Mouse (Mus musculus) embryonic facial prominence, embryonic 11.5 days (tissue): Measurements from ENCODE around the gene Per1. TPM values are rescaled to one million over a fixed set of nuclear protein-coding genes. Genes with fewer than 3 reads are reported as not detected.

Experiments
- ATAC-seq: fragments of 200-750 bp; cut with Nextera tagmentation; replicated peaks from 2 replicates; pipeline ENCODE4 v1.8.0; 2017; ENCODE audit warnings: low read depth; ENCODE audit not compliant: insufficient number of reproducible peaks, low FRiP score, low TSS enrichment
- DNase-seq: peaks from one replicate; pipeline ENCODE4 v3.0.0-alpha.2; 2015; ENCODE audit warnings: low spot score
- H3K27ac ChIP-seq: fragments of 300-500 bp; sonication (generic); replicated peaks from 2 replicates; pipeline ENCODE4 v1.5.1; 2014; ENCODE audit warnings: mild to moderate bottlenecking, low read depth, low read length, control low read depth
- H3K27me3 ChIP-seq: fragments of 300-500 bp; sonication (generic); 2 replicates; pipeline ENCODE4 v1.6.1; 2014; ENCODE audit warnings: mild to moderate bottlenecking, low read length, moderate library complexity, mixed read lengths; ENCODE audit not compliant: control insufficient read depth, insufficient read depth
- H3K36me3 ChIP-seq: fragments of 300-500 bp; sonication (generic); replicated peaks from 2 replicates; pipeline ENCODE4 v1.6.1; 2014; ENCODE audit warnings: low read depth, mild to moderate bottlenecking, low read length, moderate library complexity, mixed read lengths; ENCODE audit not compliant: control insufficient read depth, insufficient read depth
- H3K4me1 ChIP-seq: fragments of 300-500 bp; sonication (generic); 2 replicates; pipeline ENCODE4 v1.6.1; 2014; ENCODE audit warnings: low read length, mixed read lengths; ENCODE audit not compliant: control insufficient read depth, insufficient read depth
- H3K4me2 ChIP-seq: fragments of 300-500 bp; sonication (generic); 2 replicates; pipeline ENCODE4 v1.6.1; 2014; ENCODE audit warnings: low read depth, mild to moderate bottlenecking, control low read depth, low read length, moderate library complexity
- H3K4me3 ChIP-seq: fragments of 300-500 bp; sonication (generic); 2 replicates; pipeline ENCODE4 v1.5.1; 2014; ENCODE audit warnings: low read depth, low read length, control low read depth
- H3K9ac ChIP-seq: fragments of 300-500 bp; sonication (generic); replicated peaks from 2 replicates; pipeline ENCODE4 v1.6.1; 2014; ENCODE audit warnings: mild to moderate bottlenecking, control low read depth, low read length
- H3K9me3 ChIP-seq: fragments of 300-500 bp; sonication (generic); replicated peaks from 2 replicates; pipeline ENCODE4 v1.6.1; 2016; ENCODE audit warnings: mild to moderate bottlenecking, low read length, inconsistent platforms, mixed read lengths; ENCODE audit not compliant: control insufficient read depth
- WGBS: fragments of 180-500 bp; shearing (Covaris S2); extraction: QIAGEN DNeasy Blood & Tissue Kit; methylation state at CpG from one replicate; pipeline ENCODE4 v1.1.7; 2014; 5-methylcytosine and 5-hydroxymethylcytosine counted together
- polyA plus RNA-seq: library from polyadenylated mRNA; unstranded; fragments of >200 nt; fragmentation: Nextera tagmentation; extraction: Ambion mirVana; gene quantifications from 2 replicates; pipeline ENCODE4 v1.2.1, GENCODE M21; 2014

The Per1 gene
- polyA plus RNA-seq, 1 experiment from 2014 or later: 5.5 TPM

- no peaks in the 10 kb centered on the region for H3K9me3 ChIP-seq
- ATAC-seq (no peak), DNase-seq (no peak)
- no peaks in the 10 kb centered on the region for H3K4me1 ChIP-seq
- WGBS: 83% methylated on average over 15 of the region's 15 CpGs
- H3K9ac ChIP-seq: no peak overlapping the region
- H3K4me2 ChIP-seq: no peak overlapping the region
- no peak overlapping the region for H3K27ac ChIP-seq
- no peaks in the 10 kb centered on the region for H3K36me3 ChIP-seq
- H3K27me3 ChIP-seq: no peaks in the 10 kb centered on the region
- no peak overlapping the region for H3K4me3 ChIP-seq
Observed at GRCm38 (mm10) chr11:69080102-69080854, 14.7 kb upstream of the Per1 start.

GRCm38 (mm10) chr11:69080855-69081222 lies 14.2 kb upstream of the Per1 start:
- no peak overlapping the region for H3K4me3 ChIP-seq
- ATAC-seq: no peak
- DNase-seq: no peak
- H3K4me1 ChIP-seq: no peaks in the 10 kb centered on the region
- H3K27ac ChIP-seq: no peak overlapping the region
- no peak overlapping the region for H3K4me2 ChIP-seq
- WGBS: 80% methylated on average over 8 of the region's 8 CpGs
- no peaks in the 10 kb centered on the region for H3K9me3 ChIP-seq
- no peaks in the 10 kb centered on the region for H3K36me3 ChIP-seq
- no peaks in the 10 kb centered on the region for H3K27me3 ChIP-seq
- H3K9ac ChIP-seq: no peak overlapping the region

- no peak overlapping the region for H3K4me3 ChIP-seq
- H3K4me1 ChIP-seq: no peaks in the 10 kb centered on the region
- no peak overlapping the region for H3K9ac ChIP-seq
- no peaks in the 10 kb centered on the region for H3K27me3 ChIP-seq
- DNase-seq (no peak), ATAC-seq (no peak)
- 88% methylated on average over 7 of the region's 7 CpGs for WGBS
- no peaks in the 10 kb centered on the region for H3K36me3 ChIP-seq
- no peaks in the 10 kb centered on the region for H3K9me3 ChIP-seq
- no peak overlapping the region for H3K4me2 ChIP-seq
- H3K27ac ChIP-seq: no peak overlapping the region
Observed at GRCm38 (mm10) chr11:69081613-69082012, 13.4 kb upstream of the Per1 start.

GRCm38 (mm10) chr11:69085608-69086007 lies 9.4 kb upstream of the Per1 start:
- Histone ChIP-seq H3K9ac (no peak overlapping the region), H3K36me3 (no peaks in the 10 kb centered on the region), H3K4me2 (no peak overlapping the region), H3K27me3 (no peaks in the 10 kb centered on the region), H3K4me1 (no peaks in the 10 kb centered on the region), H3K9me3 (no peaks in the 10 kb centered on the region), H3K4me3 (no peak overlapping the region), H3K27ac (no peak overlapping the region)
- 69% methylated on average over 6 of the region's 6 CpGs for WGBS
- DNase-seq (no peak), ATAC-seq (no peak)

- H3K36me3 ChIP-seq: no peaks in the 10 kb centered on the region
- ATAC-seq (no peak), DNase-seq (no peak)
- H3K9ac ChIP-seq: no peak overlapping the region; the same call in 1 of the 2 replicates
- no peak overlapping the region for H3K4me2 ChIP-seq
- no peaks in the 10 kb centered on the region for H3K4me1 ChIP-seq
- no peaks in the 10 kb centered on the region for H3K9me3 ChIP-seq
- 72% methylated on average over 6 of the region's 6 CpGs for WGBS
- no peak overlapping the region for H3K4me3 ChIP-seq
- no peaks in the 10 kb centered on the region for H3K27me3 ChIP-seq
- H3K27ac ChIP-seq: no peak overlapping the region
Observed at GRCm38 (mm10) chr11:69086390-69086789, 8.6 kb upstream of the Per1 start.

- DNase-seq (no peak), ATAC-seq (no peak)
- Histone ChIP-seq H3K4me2 (no peak overlapping the region; the same call in 1 of the 2 replicates), H3K4me1 (no peaks in the 10 kb centered on the region), H3K9me3 (no peaks in the 10 kb centered on the region), H3K27me3 (no peaks in the 10 kb centered on the region), H3K36me3 (no peaks in the 10 kb centered on the region), H3K9ac (peak overlapping the region; percentile 34; the same call in 1 of the 2 replicates), H3K4me3 (no peak overlapping the region), H3K27ac (0 out of 2 replicates have a peak overlapping the region, but pooled peaks have one; percentile 28)
- WGBS: 32% methylated on average over 4 of the region's 4 CpGs
Observed at GRCm38 (mm10) chr11:69087082-69087481, 7.9 kb upstream of the Per1 start.

- DNase-seq: no peak
- Histone ChIP-seq H3K9ac (no peak overlapping the region; the same call in 1 of the 2 replicates), H3K9me3 (no peaks in the 10 kb centered on the region), H3K27me3 (no peaks in the 10 kb centered on the region), H3K4me1 (no peaks in the 10 kb centered on the region), H3K36me3 (no peaks in the 10 kb centered on the region), H3K4me3 (peak overlapping the region; percentile 100; the same call in 1 of the 2 replicates), H3K4me2 (no peak overlapping the region), H3K27ac (0 out of 2 replicates have a peak overlapping the region, but pooled peaks have one; percentile 8)
- WGBS: 70% methylated on average over 2 of the region's 2 CpGs
- no peak for ATAC-seq
Observed at GRCm38 (mm10) chr11:69087597-69087996, 7.4 kb upstream of the Per1 start.

- Histone ChIP-seq H3K27me3 (no peaks in the 10 kb centered on the region), H3K9me3 (no peaks in the 10 kb centered on the region), H3K9ac (peak within 1 kb of the TSS; percentile 99), H3K4me2 (peak within 1 kb of the TSS; percentile 90), H3K36me3 (no peaks in the 10 kb centered on the region), H3K4me1 (no peaks in the 10 kb centered on the region), H3K27ac (peak within 1 kb of the TSS; percentile 68), H3K4me3 (peak within 1 kb of the TSS; percentile 100)
- peak; percentile 95 for DNase-seq
- peak; percentile 72 for ATAC-seq
- WGBS: under 1% methylated on average over 56 of the region's 67 CpGs
Observed at GRCm38 (mm10) chr11:69088103-69088855, 6.7 kb upstream of the Per1 start, which contains the start of gene Vamp2. TSS of gene Vamp2 (plus strand) at chr11:69088490.
